Mouse (Mus musculus): ENCODE measurements at regions not wholly inside any gene's neighbourhood (a gene's known extent, or its start where the extent isn't known, plus 50 kb on each side); places are given as distances from the start of the nearest gene placed in this dataset.

DNA sequence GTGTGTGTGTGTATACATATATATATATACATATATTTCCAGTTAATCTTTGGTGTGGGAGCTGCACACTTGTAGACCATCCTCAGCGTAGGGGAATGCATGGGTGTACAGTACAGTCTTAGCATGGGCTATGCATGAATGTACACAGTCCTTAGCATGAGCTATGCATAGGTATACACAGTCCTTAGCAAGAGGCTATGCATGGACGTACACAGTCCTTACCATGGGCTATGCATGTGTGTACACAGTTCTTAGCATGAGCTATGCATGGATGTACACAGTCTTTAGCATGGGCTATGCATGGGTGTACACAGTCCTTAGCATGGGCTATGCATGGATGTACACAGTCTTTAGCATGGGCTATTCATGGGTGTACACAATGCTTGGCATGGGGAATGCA, 70.5 kb downstream of the Rchy1 start:
- Histone ChIP-seq H3K4me2 (replicated peaks; ENCODE audit: low read depth, low read length) (no peak overlapping the region), H3K9ac (replicated peaks; ENCODE audit: low read depth, low read length) (no peak overlapping the region), H3K27me3 (ENCODE audit: control insufficient read depth, insufficient read depth, low read length) (no peaks in the 10 kb centered on the region), H3K9me3 (ENCODE audit: control insufficient read depth, low read depth, low read length) (no peaks in the 10 kb centered on the region), H3K36me3 (ENCODE audit: control insufficient read depth, insufficient read depth, low read length) (no peaks in the 10 kb centered on the region), H3K4me1 (ENCODE audit: control insufficient read depth, insufficient read depth, low read length) (no peaks in the 10 kb centered on the region), H3K4me3 (ENCODE audit: low read depth, low read length) (no peak overlapping the region), H3K27ac (ENCODE audit: low read length) (no peak overlapping the region)
- ATAC-seq (ENCODE audit: insufficient number of reproducible peaks, insufficient read depth, low FRiP score, low read depth): no peak
- 97% methylated on average over 2 of the region's 2 CpGs for WGBS

DNA sequence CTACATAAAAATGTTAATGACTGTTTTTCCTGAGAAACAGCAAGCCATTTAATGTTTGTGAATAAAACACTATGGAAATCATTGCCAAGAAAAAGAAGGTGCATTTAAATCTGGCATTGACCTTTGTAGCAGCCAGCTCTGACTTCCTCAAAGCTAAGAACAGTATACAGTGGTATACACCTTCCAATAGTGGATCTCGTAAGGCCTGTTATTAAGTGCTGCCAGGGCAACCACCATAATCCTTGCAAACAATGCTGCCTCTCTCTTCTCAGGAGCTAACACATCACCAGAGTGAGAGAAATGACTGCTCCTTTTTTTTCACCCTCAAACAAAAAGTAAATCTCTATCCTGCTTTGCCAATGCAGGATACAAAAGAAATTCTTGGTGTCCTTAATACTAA, 81.1 kb downstream of the Rchy1 start:
- no peaks in the 10 kb centered on the region for H3K27me3 ChIP-seq (ENCODE audit: control insufficient read depth, insufficient read depth, low read length)
- H3K4me1 ChIP-seq (ENCODE audit: control insufficient read depth, insufficient read depth, low read length): no peaks in the 10 kb centered on the region
- no peak for ATAC-seq (ENCODE audit: insufficient number of reproducible peaks, insufficient read depth, low FRiP score, low read depth)
- 89% methylated on average over 1 of the region's 1 CpGs for WGBS
- no peak overlapping the region for H3K27ac ChIP-seq (ENCODE audit: low read length)
- H3K4me3 ChIP-seq (ENCODE audit: low read depth, low read length): no peak overlapping the region
- H3K36me3 ChIP-seq (ENCODE audit: control insufficient read depth, insufficient read depth, low read length): no peaks in the 10 kb centered on the region
- H3K9ac ChIP-seq (replicated peaks; ENCODE audit: low read depth, low read length): no peak overlapping the region
- H3K9me3 ChIP-seq (ENCODE audit: control insufficient read depth, low read depth, low read length): no peaks in the 10 kb centered on the region
- no peak overlapping the region for H3K4me2 ChIP-seq (replicated peaks; ENCODE audit: low read depth, low read length)

DNA sequence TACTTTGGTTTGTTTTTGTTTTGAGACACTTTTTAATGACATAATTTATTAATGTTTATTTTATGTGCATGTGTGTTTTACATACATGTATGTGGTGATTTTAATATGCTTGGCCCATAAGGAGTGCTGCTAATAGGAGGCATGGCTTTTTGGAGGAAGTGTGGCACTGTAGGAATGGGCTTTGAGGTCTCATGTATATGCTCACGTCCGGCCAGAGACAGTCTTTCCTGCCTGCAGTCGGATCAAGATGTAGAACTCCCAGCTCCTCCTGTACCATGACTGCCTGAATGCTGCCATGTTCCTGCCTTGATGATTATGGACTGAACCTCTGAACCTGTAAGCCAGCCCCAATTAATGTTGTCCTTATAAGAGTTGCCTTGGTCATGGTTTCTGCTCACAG, 82.6 kb downstream of the Rchy1 start:
- no peaks in the 10 kb centered on the region for H3K4me1 ChIP-seq (ENCODE audit: control insufficient read depth, insufficient read depth, low read length)
- H3K9me3 ChIP-seq (ENCODE audit: control insufficient read depth, low read depth, low read length): no peaks in the 10 kb centered on the region
- no peak for ATAC-seq (ENCODE audit: insufficient number of reproducible peaks, insufficient read depth, low FRiP score, low read depth)
- no peak overlapping the region for H3K27ac ChIP-seq (ENCODE audit: low read length)
- no peak overlapping the region for H3K9ac ChIP-seq (replicated peaks; ENCODE audit: low read depth, low read length)
- no peak overlapping the region for H3K4me3 ChIP-seq (ENCODE audit: low read depth, low read length)
- no peaks in the 10 kb centered on the region for H3K27me3 ChIP-seq (ENCODE audit: control insufficient read depth, insufficient read depth, low read length)
- no peaks in the 10 kb centered on the region for H3K36me3 ChIP-seq (ENCODE audit: control insufficient read depth, insufficient read depth, low read length)
- no peak overlapping the region for H3K4me2 ChIP-seq (replicated peaks; ENCODE audit: low read depth, low read length)
- WGBS: 95% methylated on average over 3 of the region's 3 CpGs

DNA sequence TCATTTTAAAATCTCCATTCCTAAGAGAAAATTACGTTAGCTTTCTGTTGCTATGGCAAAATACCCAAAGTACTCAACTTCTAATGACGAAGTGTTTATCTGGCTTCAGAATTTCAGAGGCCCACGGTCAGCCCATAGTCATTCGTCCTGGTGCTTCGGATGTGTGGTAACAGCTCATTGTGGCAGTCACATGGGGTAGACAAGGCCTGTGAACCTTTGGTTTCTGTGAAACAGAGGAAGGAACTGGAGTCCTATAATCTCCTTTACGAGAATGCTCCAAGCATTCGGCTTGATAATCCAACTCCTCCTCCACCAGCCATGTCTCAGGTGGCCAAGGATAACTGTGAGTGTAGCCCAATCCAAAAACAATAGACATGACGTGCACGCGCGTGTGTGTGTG, 84.2 kb downstream of the Rchy1 start:
- Histone ChIP-seq H3K36me3 (ENCODE audit: control insufficient read depth, insufficient read depth, low read length) (no peaks in the 10 kb centered on the region), H3K27ac (ENCODE audit: low read length) (no peak overlapping the region), H3K4me2 (replicated peaks; ENCODE audit: low read depth, low read length) (no peak overlapping the region), H3K4me3 (ENCODE audit: low read depth, low read length) (no peak overlapping the region), H3K9me3 (ENCODE audit: control insufficient read depth, low read depth, low read length) (no peaks in the 10 kb centered on the region), H3K9ac (replicated peaks; ENCODE audit: low read depth, low read length) (no peak overlapping the region), H3K27me3 (ENCODE audit: control insufficient read depth, insufficient read depth, low read length) (no peaks in the 10 kb centered on the region), H3K4me1 (ENCODE audit: control insufficient read depth, insufficient read depth, low read length) (no peaks in the 10 kb centered on the region)
- ATAC-seq (ENCODE audit: insufficient number of reproducible peaks, insufficient read depth, low FRiP score, low read depth): no peak
- WGBS: 76% methylated on average over 11 of the region's 11 CpGs

DNA sequence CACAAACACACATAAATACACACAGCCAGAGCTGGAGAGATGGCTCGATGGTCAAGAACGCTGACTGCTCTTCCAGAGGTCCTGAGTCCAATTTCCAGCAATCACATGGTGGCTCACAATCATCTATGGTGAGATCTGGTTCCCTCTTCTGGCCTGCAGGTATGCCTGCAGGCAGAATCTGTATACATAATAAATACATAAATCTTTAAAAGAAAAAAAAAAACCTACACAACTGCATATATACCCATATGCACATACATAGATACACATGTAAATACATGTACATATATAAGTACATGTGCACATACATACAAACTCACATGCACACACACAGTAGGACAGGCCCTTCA, 86.2 kb downstream of the Rchy1 start:
- no peak for ATAC-seq (ENCODE audit: insufficient number of reproducible peaks, insufficient read depth, low FRiP score, low read depth)
- Histone ChIP-seq H3K9me3 (ENCODE audit: control insufficient read depth, low read depth, low read length) (no peaks in the 10 kb centered on the region), H3K27ac (ENCODE audit: low read length) (no peak overlapping the region), H3K9ac (replicated peaks; ENCODE audit: low read depth, low read length) (no peak overlapping the region), H3K4me3 (ENCODE audit: low read depth, low read length) (no peak overlapping the region), H3K27me3 (ENCODE audit: control insufficient read depth, insufficient read depth, low read length) (no peaks in the 10 kb centered on the region), H3K4me2 (replicated peaks; ENCODE audit: low read depth, low read length) (no peak overlapping the region), H3K4me1 (ENCODE audit: control insufficient read depth, insufficient read depth, low read length) (no peaks in the 10 kb centered on the region), H3K36me3 (ENCODE audit: control insufficient read depth, insufficient read depth, low read length) (no peaks in the 10 kb centered on the region)
- 76% methylated on average over 2 of the region's 2 CpGs for WGBS

DNA sequence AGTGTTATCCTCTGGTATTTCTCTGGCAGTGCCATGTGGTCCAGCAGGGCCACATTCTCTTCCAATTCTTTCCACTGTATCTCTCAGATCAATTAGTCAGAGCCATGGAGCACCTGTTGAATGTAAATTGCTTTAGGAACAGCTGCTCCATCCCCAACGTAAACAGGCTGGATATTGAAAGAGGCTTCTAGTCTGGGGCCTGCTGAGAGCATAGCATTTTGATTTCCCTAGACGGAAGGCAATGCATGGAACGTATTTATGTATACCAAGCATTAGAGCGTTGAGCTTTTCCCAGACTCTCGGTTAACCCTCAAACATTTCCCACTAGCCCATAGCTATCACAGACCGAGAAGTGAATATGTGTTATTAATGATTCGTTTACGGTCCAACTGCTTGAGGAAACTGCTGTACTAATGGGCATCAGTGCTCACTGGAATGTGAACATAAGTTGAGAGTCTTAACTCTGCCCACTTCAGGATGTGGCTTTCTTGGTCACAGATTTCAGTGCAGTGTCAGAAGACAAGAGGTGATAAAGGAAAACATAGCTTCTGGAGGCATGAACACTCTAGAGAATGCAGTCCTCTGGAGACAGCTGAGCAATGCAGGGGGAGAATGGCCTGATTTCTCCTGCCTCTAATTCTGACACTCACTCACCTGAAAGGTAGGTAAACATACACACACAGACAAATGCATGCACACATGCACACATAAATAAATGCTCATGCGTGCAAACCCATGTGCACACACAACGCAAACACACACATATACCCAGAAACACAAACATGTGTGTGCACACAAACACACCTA, 86.8 kb downstream of the Rchy1 start:
- Histone ChIP-seq H3K27me3 (ENCODE audit: control insufficient read depth, insufficient read depth, low read length) (no peaks in the 10 kb centered on the region), H3K36me3 (ENCODE audit: control insufficient read depth, insufficient read depth, low read length) (no peaks in the 10 kb centered on the region), H3K4me1 (ENCODE audit: control insufficient read depth, insufficient read depth, low read length) (no peaks in the 10 kb centered on the region), H3K9ac (replicated peaks; ENCODE audit: low read depth, low read length) (no peak overlapping the region), H3K27ac (ENCODE audit: low read length) (no peak overlapping the region), H3K4me3 (ENCODE audit: low read depth, low read length) (no peak overlapping the region), H3K4me2 (replicated peaks; ENCODE audit: low read depth, low read length) (no peak overlapping the region), H3K9me3 (ENCODE audit: control insufficient read depth, low read depth, low read length) (no peaks in the 10 kb centered on the region)
- WGBS: 52% methylated on average over 10 of the region's 10 CpGs
- no peak for ATAC-seq (ENCODE audit: insufficient number of reproducible peaks, insufficient read depth, low FRiP score, low read depth)

DNA sequence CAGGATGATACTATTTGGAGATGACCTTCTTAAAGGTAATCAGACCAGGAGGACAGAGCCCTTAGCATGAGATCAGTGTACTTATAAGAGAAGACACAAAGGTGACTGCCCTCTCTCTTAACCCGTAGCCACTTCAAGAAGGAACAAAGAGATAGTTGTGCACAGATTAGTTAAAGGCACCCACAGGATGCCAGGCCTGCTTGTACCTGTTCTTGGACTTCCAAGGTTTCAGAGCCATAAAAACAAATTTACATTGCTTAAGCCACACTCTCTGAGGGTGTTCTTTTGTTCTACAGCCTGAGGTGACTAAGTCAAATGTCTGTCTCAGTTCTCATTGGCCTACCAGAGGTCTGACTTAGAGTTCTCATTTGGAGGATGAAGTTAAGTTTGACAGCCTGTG, 90.1 kb downstream of the Rchy1 start:
- Histone ChIP-seq H3K9me3 (ENCODE audit: control insufficient read depth, low read depth, low read length) (no peaks in the 10 kb centered on the region), H3K27me3 (ENCODE audit: control insufficient read depth, insufficient read depth, low read length) (no peaks in the 10 kb centered on the region), H3K4me3 (ENCODE audit: low read depth, low read length) (no peak overlapping the region), H3K36me3 (ENCODE audit: control insufficient read depth, insufficient read depth, low read length) (no peaks in the 10 kb centered on the region), H3K4me2 (replicated peaks; ENCODE audit: low read depth, low read length) (no peak overlapping the region), H3K4me1 (ENCODE audit: control insufficient read depth, insufficient read depth, low read length) (no peaks in the 10 kb centered on the region), H3K9ac (replicated peaks; ENCODE audit: low read depth, low read length) (no peak overlapping the region), H3K27ac (ENCODE audit: low read length) (no peak overlapping the region)
- no peak for ATAC-seq (ENCODE audit: insufficient number of reproducible peaks, insufficient read depth, low FRiP score, low read depth)
- WGBS: 79% methylated on average over 1 of the region's 1 CpGs

DNA sequence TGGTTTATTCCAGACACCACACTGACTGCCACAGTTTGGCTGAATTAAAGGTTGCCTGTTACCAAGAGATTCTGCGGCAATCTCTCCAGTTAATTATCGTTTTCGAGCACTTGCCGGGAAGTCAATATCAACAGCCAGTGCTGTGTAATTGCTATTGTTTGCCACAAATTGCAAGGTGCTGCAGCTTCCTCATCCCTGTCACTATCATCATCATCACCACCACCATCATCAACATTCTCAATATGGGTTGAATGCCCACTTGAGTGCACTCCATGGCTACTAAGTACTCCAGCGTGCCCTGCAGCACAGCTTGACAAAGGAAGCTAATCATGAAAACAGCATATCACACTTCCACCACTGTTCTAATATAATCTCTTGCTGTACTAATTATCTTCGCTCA, 93.1 kb downstream of the Rchy1 start:
- no peaks in the 10 kb centered on the region for H3K4me1 ChIP-seq (ENCODE audit: control insufficient read depth, insufficient read depth, low read length)
- 95% methylated on average over 6 of the region's 6 CpGs for WGBS
- no peaks in the 10 kb centered on the region for H3K36me3 ChIP-seq (ENCODE audit: control insufficient read depth, insufficient read depth, low read length)
- H3K27ac ChIP-seq (ENCODE audit: low read length): no peak overlapping the region
- no peak for ATAC-seq (ENCODE audit: insufficient number of reproducible peaks, insufficient read depth, low FRiP score, low read depth)
- H3K9ac ChIP-seq (replicated peaks; ENCODE audit: low read depth, low read length): no peak overlapping the region
- no peaks in the 10 kb centered on the region for H3K27me3 ChIP-seq (ENCODE audit: control insufficient read depth, insufficient read depth, low read length)
- H3K4me3 ChIP-seq (ENCODE audit: low read depth, low read length): no peak overlapping the region
- H3K9me3 ChIP-seq (ENCODE audit: control insufficient read depth, low read depth, low read length): no peaks in the 10 kb centered on the region
- H3K4me2 ChIP-seq (replicated peaks; ENCODE audit: low read depth, low read length): no peak overlapping the region

DNA sequence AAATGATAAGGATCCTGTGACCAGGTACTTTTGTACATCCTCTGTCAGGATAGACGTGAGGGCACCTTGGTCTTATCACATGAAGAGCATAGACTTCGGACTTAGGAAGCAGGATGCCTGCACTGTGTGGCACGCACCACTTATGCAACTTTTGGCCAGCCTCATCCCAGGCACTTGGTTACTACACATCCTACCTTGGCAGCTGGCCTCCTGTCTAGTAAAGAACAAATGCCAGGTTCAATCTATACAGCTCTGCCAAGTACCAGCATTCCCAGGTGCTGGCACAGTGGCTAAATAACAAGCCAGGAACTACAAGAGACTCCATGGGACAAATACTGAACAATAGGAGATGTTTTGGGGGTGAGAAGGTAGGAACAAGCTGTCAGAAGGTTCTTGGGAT, 96.7 kb downstream of the Rchy1 start:
- no peaks in the 10 kb centered on the region for H3K36me3 ChIP-seq (ENCODE audit: control insufficient read depth, insufficient read depth, low read length)
- no peaks in the 10 kb centered on the region for H3K9me3 ChIP-seq (ENCODE audit: control insufficient read depth, low read depth, low read length)
- ATAC-seq (ENCODE audit: insufficient number of reproducible peaks, insufficient read depth, low FRiP score, low read depth): no peak
- no peaks in the 10 kb centered on the region for H3K27me3 ChIP-seq (ENCODE audit: control insufficient read depth, insufficient read depth, low read length)
- WGBS: 87% methylated on average over 3 of the region's 3 CpGs
- no peak overlapping the region for H3K4me2 ChIP-seq (replicated peaks; ENCODE audit: low read depth, low read length)
- no peak overlapping the region for H3K9ac ChIP-seq (replicated peaks; ENCODE audit: low read depth, low read length)
- H3K4me3 ChIP-seq (ENCODE audit: low read depth, low read length): no peak overlapping the region
- no peak overlapping the region for H3K27ac ChIP-seq (ENCODE audit: low read length)
- no peaks in the 10 kb centered on the region for H3K4me1 ChIP-seq (ENCODE audit: control insufficient read depth, insufficient read depth, low read length)
